Mouse (Mus musculus) CD4-positive naive resting alpha-beta T cell, adult 57 days (primary cell): ENCODE results near the gene Clec4e. TPM values are rescaled to one million over a fixed set of nuclear protein-coding genes. Genes with fewer than 3 reads are reported as not detected.

Source experiments
- total RNA-seq: library from RNA; stranded (reverse); gene quantifications from one replicate; pipeline ENCODE4 v1.2.4, GENCODE M21; 2023

Clec4e gene
- total RNA-seq, result 1.7 TPM

DNA sequence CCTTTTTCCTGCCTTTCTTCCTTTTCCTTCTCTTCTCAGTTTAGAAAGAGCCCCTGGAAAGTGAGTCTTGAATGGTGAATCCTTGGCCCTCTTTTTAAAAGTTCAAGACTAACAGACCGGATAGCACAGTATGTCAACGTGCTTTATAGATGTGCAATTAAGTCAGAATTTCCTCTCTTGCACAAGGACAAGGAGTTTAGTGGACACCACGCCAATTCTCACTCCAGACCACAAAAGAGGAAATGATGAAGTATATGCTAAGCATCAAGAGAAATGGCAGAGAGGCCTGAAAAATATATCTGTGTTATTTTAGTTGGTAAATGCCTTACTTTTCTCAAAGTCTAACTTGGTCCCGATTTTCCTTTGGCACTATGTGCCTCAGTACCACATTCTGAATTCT lies at the start of gene Clec4e:
Gene Clec4e, minus strand, starts transcription at position 118 of the 400 bp plus-strand sequence.

DNA sequence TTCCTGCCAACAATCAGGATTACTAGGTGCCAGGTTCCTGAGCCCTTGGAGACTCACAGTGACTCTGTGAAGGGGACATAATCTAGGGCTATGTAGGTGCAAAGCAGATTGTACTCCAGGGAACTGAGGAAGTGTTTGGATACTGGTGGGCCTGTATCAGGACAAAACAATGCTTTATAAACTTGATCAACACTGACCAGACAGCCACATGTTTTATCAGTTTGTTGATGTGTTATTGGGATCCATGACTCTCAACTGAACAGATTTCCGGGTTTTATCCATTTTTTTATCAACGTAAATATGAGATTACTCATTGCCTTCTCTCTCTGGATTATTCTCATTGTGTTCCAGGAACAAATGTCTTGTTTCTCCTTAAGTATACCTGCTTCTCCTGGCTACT lies 18.4 kb upstream of the Clec4e start, which contains the start of gene Vmn2r19:
Gene Vmn2r19, plus strand, starts transcription at position 301 of the 400 bp plus-strand sequence.

DNA sequence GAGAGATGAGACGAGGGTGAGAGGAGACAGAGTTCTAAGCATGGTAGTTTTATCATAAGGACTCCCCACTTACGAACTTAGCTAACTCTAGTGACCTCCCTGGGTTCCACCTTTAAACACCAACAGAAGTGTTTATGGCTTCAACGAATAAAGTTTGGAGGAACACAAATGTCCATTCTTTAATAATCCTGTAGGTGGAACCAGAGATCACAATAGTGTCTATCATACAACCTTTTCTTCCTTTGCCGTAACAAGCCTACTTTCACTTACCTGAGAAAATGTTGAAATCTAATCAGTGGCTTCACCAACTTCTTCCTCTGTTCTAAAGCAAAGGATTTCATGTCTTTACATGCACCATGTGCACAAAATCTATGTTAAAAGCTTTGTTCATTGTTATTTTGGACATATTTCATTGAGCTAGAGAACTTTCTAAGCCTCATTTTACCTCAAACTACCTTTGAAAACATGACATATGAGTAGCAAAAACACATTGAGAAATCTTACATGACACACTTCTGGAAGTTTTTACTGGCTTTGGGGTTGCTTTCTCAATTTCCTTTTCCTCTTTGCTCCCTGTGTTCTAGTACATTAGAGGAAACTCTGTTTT lies 28.0 kb downstream of the Clec4e start, which contains the start of gene Clec4d:
Gene Clec4d, plus strand, starts transcription at position 557 of the 607 bp plus-strand sequence.

Other genes with a start within 250 kb of the Clec4e start
- gene Clec4b1, start 239.9 kb downstream of the Clec4e start, total RNA-seq, result 1.3 TPM
- gene Clec4a2, start 183.4 kb downstream of the Clec4e start, total RNA-seq, result 3.8 TPM
- gene Clec4b2, start 117.0 kb downstream of the Clec4e start, total RNA-seq, result not detected
- gene Clec4n, start 60.0 kb downstream of the Clec4e start, total RNA-seq, result 1.5 TPM
- gene Clec4d, start 27.8 kb downstream of the Clec4e start, total RNA-seq, result not detected
- gene Vmn2r19, start 18.5 kb upstream of the Clec4e start, total RNA-seq, result not detected
- gene Vmn2r20, start 128.2 kb upstream of the Clec4e start, total RNA-seq, result not detected
- not detected for gene Vmn2r21, start 243.5 kb upstream of the Clec4e start, total RNA-seq